Comparison of ENCODE assay signal across 28 mouse cellular contexts in the genomic region with DNA sequence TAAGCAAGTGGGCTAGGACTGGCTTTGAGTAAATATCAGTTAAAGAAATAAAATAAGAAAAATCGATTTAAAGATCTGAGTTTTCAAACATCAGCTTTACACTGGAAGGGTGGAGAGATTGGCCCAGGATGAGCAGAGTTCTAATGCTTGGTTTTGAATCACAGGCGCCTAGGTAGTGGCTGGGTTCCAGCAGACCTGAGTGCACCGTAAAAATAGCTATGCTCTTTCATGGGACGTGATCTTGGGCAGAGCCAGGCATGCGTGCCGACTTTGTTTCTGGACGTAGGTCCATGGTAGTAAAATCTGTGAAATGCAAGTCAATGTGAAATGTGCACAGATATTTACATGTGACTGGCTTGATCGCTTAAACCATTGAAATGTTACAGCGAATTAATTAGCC. TPM values are rescaled to one million over a fixed set of nuclear protein-coding genes. Genes with fewer than 3 reads are reported as not detected.
DNase-seq lines count a peak whose midpoint lies in the region; ATAC-seq and TF ChIP-seq lines count a peak whose summit lies in the region.
"Had no signal": no experiment of that assay in that cellular context is flagged by ENCODE, and none has a peak within 500 bp of the region (broad histone marks: within the 10 kb centered on the region; RNA-seq: fewer than 3 reads in every experiment).

No protein-coding gene starts in this region.

- H3K9ac ChIP-seq in heart, embryonic 15.5 days, result no peak overlapping the region
- H3K9ac ChIP-seq in hindbrain, postnatal 0 days (replicated peaks; ENCODE audit: low read length), result no peak overlapping the region
- H3K9ac ChIP-seq: embryonic facial prominence, embryonic 15.5 days; forebrain, embryonic 12.5 days; forebrain, postnatal 0 days; hindbrain, embryonic 15.5 days; limb, embryonic 12.5 days; liver, embryonic 12.5 days; liver, postnatal 0 days; midbrain, embryonic 12.5 days had no signal

- H3K36me3 ChIP-seq in heart, embryonic 10.5 days, result peaks cover 60% of the 10 kb centered on the region
- peaks cover 55% of the 10 kb centered on the region for H3K36me3 ChIP-seq in heart, embryonic 15.5 days
- H3K36me3 ChIP-seq in hindbrain, postnatal 0 days (ENCODE audit: insufficient read depth, low read length), result 0 out of 2 replicates have a peak, but pooled peaks cover 5% of the 10 kb centered on the region
- H3K36me3 ChIP-seq: forebrain, embryonic 12.5 days; hindbrain, embryonic 10.5 days; hindbrain, embryonic 15.5 days; midbrain, embryonic 12.5 days had no signal

- H3K4me3 ChIP-seq in heart, embryonic 10.5 days, result no peak overlapping the region
- no peak overlapping the region for H3K4me3 ChIP-seq in heart, embryonic 15.5 days
- H3K4me3 ChIP-seq in hindbrain, postnatal 0 days (ENCODE audit: low read length), result no peak overlapping the region
- H3K4me3 ChIP-seq: embryonic facial prominence, embryonic 10.5 days; embryonic facial prominence, embryonic 15.5 days; forebrain, embryonic 12.5 days; hindbrain, embryonic 10.5 days; hindbrain, embryonic 15.5 days; limb, embryonic 12.5 days; liver, embryonic 12.5 days; megakaryocyte, embryonic 14.5 days; midbrain, embryonic 12.5 days had no signal

- no peak for TF ChIP-seq CTCF in hindbrain, postnatal 0 days (IDR thresholded peaks at IDR 0.05; ENCODE audit: low read depth)

- DNase-seq in heart, adult 11 months, result peak; percentile 94
- DNase-seq in heart, postnatal 25 days (ENCODE audit: low spot score), result no peak
- no peak for DNase-seq in heart, embryonic 10.5 days (ENCODE audit: low spot score)
- DNase-seq in heart, postnatal 4 days, result peak; percentile 55
- no peak for DNase-seq in hindbrain, postnatal 0 days (ENCODE audit: low spot score)
- no peak for DNase-seq in adrenal gland, adult 18-20 months (ENCODE audit: low spot score in 2 of 2)
- DNase-seq: adrenal gland, postnatal 36 days; cerebellum, adult 2 months; cerebellum, postnatal 25 days; forebrain, postnatal 0 days; kidney, postnatal 4 days; layer of hippocampus, postnatal 36 days; liver, postnatal 0 days; lung, postnatal 4 days; thymus, adult 2 months; thymus, postnatal 36 days had no signal

- ATAC-seq in heart, embryonic 15.5 days (replicated peaks; ENCODE audit: insufficient number of reproducible peaks, insufficient read depth, low FRiP score, low read depth), result peak; percentile 59; the same call in 1 of the 2 replicates
- ATAC-seq in hindbrain, postnatal 0 days, result no peak
- ATAC-seq: CD4-positive, CD25-positive, alpha-beta regulatory T cell, adult 4 months; forebrain, postnatal 0 days; liver, embryonic 12.5 days; liver, postnatal 0 days had no signal

- H3K27me3 ChIP-seq in heart, embryonic 10.5 days (ENCODE audit: insufficient read depth, poor library complexity, severe bottlenecking), result no peaks in the 10 kb centered on the region
- no peaks in the 10 kb centered on the region for H3K27me3 ChIP-seq in heart, embryonic 15.5 days
- H3K27me3 ChIP-seq in hindbrain, postnatal 0 days (ENCODE audit: insufficient read depth, low read length), result no peaks in the 10 kb centered on the region
- H3K27me3 ChIP-seq: embryonic facial prominence, embryonic 15.5 days; forebrain, embryonic 12.5 days; hindbrain, embryonic 15.5 days; limb, embryonic 12.5 days; liver, embryonic 12.5 days; megakaryocyte, embryonic 14.5 days had no signal

- no peaks in the 10 kb centered on the region for H3K9me3 ChIP-seq in heart, embryonic 10.5 days
- H3K9me3 ChIP-seq in heart, embryonic 15.5 days (replicated peaks), result no peaks in the 10 kb centered on the region
- H3K9me3 ChIP-seq in hindbrain, postnatal 0 days (ENCODE audit: low read length), result no peaks in the 10 kb centered on the region
- H3K9me3 ChIP-seq: embryonic facial prominence, embryonic 10.5 days; embryonic facial prominence, embryonic 15.5 days; forebrain, embryonic 12.5 days; hindbrain, embryonic 10.5 days; hindbrain, embryonic 15.5 days; limb, embryonic 12.5 days; liver, embryonic 12.5 days; megakaryocyte, embryonic 14.5 days; midbrain, embryonic 12.5 days had no signal

- H3K27ac ChIP-seq in heart, embryonic 10.5 days, result peak overlapping the region; percentile 76; the same call in 1 of the 2 replicates
- H3K27ac ChIP-seq in heart, embryonic 15.5 days, result peak overlapping the region; percentile 75
- H3K27ac ChIP-seq in hindbrain, postnatal 0 days, result no peak overlapping the region
- H3K27ac ChIP-seq: embryonic facial prominence, embryonic 10.5 days; embryonic facial prominence, embryonic 15.5 days; forebrain, embryonic 12.5 days; hindbrain, embryonic 10.5 days; hindbrain, embryonic 15.5 days; kidney, postnatal 0 days; limb, embryonic 12.5 days; liver, embryonic 12.5 days; midbrain, embryonic 12.5 days had no signal

- H3K4me1 ChIP-seq in heart, embryonic 10.5 days, result peaks cover 27% of the 10 kb centered on the region
- H3K4me1 ChIP-seq in heart, embryonic 15.5 days (replicated peaks), result peaks cover 17% of the 10 kb centered on the region
- H3K4me1 ChIP-seq in hindbrain, postnatal 0 days (ENCODE audit: insufficient read depth, low read length), result no peaks in the 10 kb centered on the region
- H3K4me1 ChIP-seq: embryonic facial prominence, embryonic 10.5 days; embryonic facial prominence, embryonic 15.5 days; forebrain, embryonic 12.5 days; hindbrain, embryonic 10.5 days; hindbrain, embryonic 15.5 days; limb, embryonic 12.5 days; liver, embryonic 12.5 days; midbrain, embryonic 12.5 days had no signal

- 76% methylated on average over 9 of the region's 9 CpGs for WGBS in heart, embryonic 10.5 days
- 65% methylated on average over 9 of the region's 9 CpGs for WGBS in heart, embryonic 15.5 days
- 93% methylated on average over 9 of the region's 9 CpGs for WGBS in hindbrain, postnatal 0 days

- no peak overlapping the region for H3K4me2 ChIP-seq in heart, embryonic 15.5 days
- no peak overlapping the region for H3K4me2 ChIP-seq in hindbrain, postnatal 0 days (ENCODE audit: low read depth, low read length)
- H3K4me2 ChIP-seq: embryonic facial prominence, embryonic 15.5 days; forebrain, embryonic 12.5 days; hindbrain, embryonic 15.5 days; limb, embryonic 12.5 days; liver, embryonic 12.5 days; midbrain, embryonic 12.5 days had no signal

- intact Hi-C loops in heart, postnatal 25 days (cut with DNase I), result no loop called here

RNA-seq across cellular contexts. Expression of a gene that starts 31.5 kb away (rescaled TPM):
- total RNA-seq in heart, postnatal 25 days (2021), result 10 to 100 TPM; 10.2 to 11.8 TPM
- 22.6 and 23.5 TPM in 2 replicates for polyA plus RNA-seq in heart, embryonic 10.5 days (2016; fragmentation: Nextera tagmentation; extraction: Ambion mirVana)
- polyA plus RNA-seq in heart, embryonic 15.5 days (2015; fragmentation: Nextera tagmentation; extraction: Ambion mirVana), result 18.3 and 19.9 TPM in 2 replicates
- 10 to 100 TPM; 15.5 to 16.9 TPM for total RNA-seq in heart, postnatal 4 days (2021)
- 4.7 and 6.3 TPM in 2 replicates for total RNA-seq in hindbrain, postnatal 0 days (2014; rRNA removed)
- 15.6 and 19.5 TPM in 2 replicates for polyA plus RNA-seq in hindbrain, postnatal 0 days (2015; fragmentation: Nextera tagmentation; extraction: Ambion mirVana)
- total RNA-seq in adrenal gland, adult 18-20 months (2021), result 10 to 100 TPM; 13.4 to 15.2 TPM

Comparison
In these comparisons a context has a peak if more than half of its experiments do, and no peak if none do; other contexts are left out.
1. DNase-seq: peak in heart, adult 11 months (single experiment) and heart, postnatal 4 days (single experiment); none in heart, postnatal 25 days (single experiment), heart, embryonic 10.5 days (single experiment), hindbrain, postnatal 0 days (single experiment) and adrenal gland, adult 18-20 months (0 of 2).